Mouse (Mus musculus) ovary, adult 10 weeks (tissue): ENCODE data around the gene Wdfy1. TPM values are rescaled to one million over a fixed set of nuclear protein-coding genes. Genes with fewer than 3 reads are reported as not detected.

Experiments used
- polyA plus RNA-seq: library from polyadenylated mRNA; stranded (reverse); fragments of 350-450 nt; fragmentation: Illumina TruSeq; extraction: RNeasy Lipid Tissue Mini Kit (QIAGEN cat#74804); gene quantifications from one replicate; pipeline ENCODE4 v1.2.3, GENCODE M21; 2014

Gene Wdfy1
- 9.5 TPM for polyA plus RNA-seq

DNA sequence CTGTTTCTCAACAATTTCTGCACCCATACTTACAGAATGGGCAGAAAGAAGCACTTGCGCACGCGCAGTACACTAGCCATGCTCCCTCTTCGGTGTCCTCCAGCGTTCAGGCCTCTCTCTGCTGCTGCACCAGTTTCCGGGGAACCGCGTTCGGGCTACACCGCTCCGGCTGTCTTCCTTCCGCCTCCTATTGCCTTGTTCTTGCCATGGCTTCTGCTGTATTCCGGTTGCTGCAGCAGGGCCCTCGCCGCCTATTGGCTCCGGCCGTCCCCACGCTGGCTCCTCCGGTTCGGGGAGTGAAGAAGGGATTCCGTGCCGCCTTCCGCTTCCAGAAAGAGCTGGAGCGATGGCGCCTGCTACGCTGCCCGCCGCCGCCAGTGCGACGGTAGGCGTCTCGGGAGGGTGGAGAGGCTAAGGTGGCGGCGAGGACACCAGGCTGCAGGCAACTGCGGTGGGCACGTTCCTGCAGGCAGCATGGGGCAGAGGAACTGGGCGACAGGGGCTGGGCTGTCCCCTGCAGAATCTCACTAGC lies at the start of gene Wdfy1, which contains the start of gene Mrpl44:
TSS of gene Wdfy1 (minus strand) at position 217 of the 532 bp plus-strand sequence.
TSS of gene Mrpl44 (plus strand) at position 92 of the 532 bp plus-strand sequence.

DNA sequence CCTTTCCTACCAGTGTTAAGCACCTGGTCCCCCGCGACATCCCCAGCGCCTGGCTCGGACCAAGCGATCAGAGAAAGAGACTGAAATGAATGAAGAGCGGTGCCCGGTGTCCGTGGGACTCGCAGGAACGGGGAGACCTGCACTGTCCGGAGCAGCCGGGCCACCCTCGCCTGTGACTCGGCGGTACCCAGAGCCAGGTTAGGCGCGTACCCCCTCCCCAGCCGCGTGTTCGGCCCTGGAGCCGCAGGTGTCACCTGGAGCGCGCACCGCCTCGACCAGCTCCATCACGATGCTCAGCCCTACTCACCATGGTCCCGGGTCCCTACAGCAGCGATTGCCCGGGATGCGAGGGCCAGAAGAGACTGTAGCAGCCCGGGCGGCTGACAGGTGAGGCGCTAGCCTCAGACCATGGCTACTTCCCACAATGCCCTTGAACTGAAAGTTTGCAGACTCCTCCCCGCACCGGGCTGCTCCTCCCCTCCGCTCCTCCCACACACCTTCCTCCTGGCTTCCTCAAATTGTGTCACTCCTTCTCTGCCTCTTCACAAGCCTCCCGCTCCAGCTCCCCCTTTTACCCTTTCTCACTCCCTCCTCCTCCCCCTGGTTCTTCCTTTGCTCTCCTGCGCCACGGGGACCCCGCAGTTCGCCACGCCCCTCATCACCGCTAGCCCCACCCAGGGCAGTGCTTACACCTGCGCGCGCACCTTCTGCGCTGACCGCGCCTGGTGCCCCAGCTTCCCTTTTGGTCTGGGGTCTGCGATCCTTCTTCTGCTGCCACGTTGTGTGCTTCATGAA lies 104.2 kb downstream of the Wdfy1 start, which contains the start of gene Ap1s3:
TSS of gene Ap1s3 (minus strand) at position 430 of the 795 bp plus-strand sequence.

Other genes starting within 250 kb of the Wdfy1 start
- 7.2 TPM for gene Ap1s3, start 104.2 kb downstream of the Wdfy1 start, polyA plus RNA-seq
- gene Mrpl44, start 125 bp downstream of the Wdfy1 start, polyA plus RNA-seq: 12.3 TPM
- gene Serpine2, start 85.0 kb upstream of the Wdfy1 start, polyA plus RNA-seq: 637 TPM